Mouse (Mus musculus): Measurements from ENCODE around the gene Kcnab1. TPM values are rescaled to one million over a fixed set of nuclear protein-coding genes. Genes with fewer than 3 reads are reported as not detected.

The Kcnab1 gene
- polyA plus RNA-seq, 1 experiment from 2014 or later = 3.6 TPM

GRCm38 (mm10) chr3:65138739-65139138, 29.6 kb downstream of the Kcnab1 start:
- Histone ChIP-seq H3K4me2 (no peak overlapping the region), H3K9ac (no peak overlapping the region), H3K4me3 (replicated peaks) (no peak overlapping the region), H3K9me3 (no peaks in the 10 kb centered on the region), H3K27ac (no peak overlapping the region), H3K27me3 (replicated peaks) (no peaks in the 10 kb centered on the region), H3K4me1 (no peaks in the 10 kb centered on the region), H3K36me3 (no peaks in the 10 kb centered on the region)
- ATAC-seq (ENCODE audit: insufficient read depth, low FRiP score, low read depth) = no peak
- 78% methylated on average over 3 of the region's 3 CpGs for WGBS

- no peaks in the 10 kb centered on the region for H3K4me1 ChIP-seq
- no peak overlapping the region for H3K4me3 ChIP-seq (replicated peaks)
- H3K27ac ChIP-seq = no peak overlapping the region
- no peak overlapping the region for H3K9ac ChIP-seq
- H3K4me2 ChIP-seq = no peak overlapping the region
- H3K27me3 ChIP-seq (replicated peaks) = no peaks in the 10 kb centered on the region
- no peaks in the 10 kb centered on the region for H3K36me3 ChIP-seq
- 63% methylated on average over 5 of the region's 5 CpGs for WGBS
- H3K9me3 ChIP-seq = no peaks in the 10 kb centered on the region
- no peak for ATAC-seq (ENCODE audit: insufficient read depth, low FRiP score, low read depth)
Observed at GRCm38 (mm10) chr3:65145152-65145551, 36.0 kb downstream of the Kcnab1 start.

- WGBS = 89% methylated on average over 1 of the region's 1 CpGs
- no peak overlapping the region for H3K27ac ChIP-seq
- no peaks in the 10 kb centered on the region for H3K9me3 ChIP-seq
- H3K36me3 ChIP-seq = no peaks in the 10 kb centered on the region
- no peaks in the 10 kb centered on the region for H3K27me3 ChIP-seq (replicated peaks)
- H3K4me2 ChIP-seq = no peak overlapping the region
- ATAC-seq (ENCODE audit: insufficient read depth, low FRiP score, low read depth) = no peak
- H3K9ac ChIP-seq = no peak overlapping the region
- no peaks in the 10 kb centered on the region for H3K4me1 ChIP-seq
- no peak overlapping the region for H3K4me3 ChIP-seq (replicated peaks)
Observed at GRCm38 (mm10) chr3:65151808-65152207, 42.6 kb downstream of the Kcnab1 start.

GRCm38 (mm10) chr3:65172964-65173363, 63.8 kb downstream of the Kcnab1 start:
- no peaks in the 10 kb centered on the region for H3K4me1 ChIP-seq
- no peaks in the 10 kb centered on the region for H3K9me3 ChIP-seq
- WGBS = 67% methylated on average over 5 of the region's 5 CpGs
- ATAC-seq (ENCODE audit: insufficient read depth, low FRiP score, low read depth) = no peak
- H3K36me3 ChIP-seq = no peaks in the 10 kb centered on the region
- H3K9ac ChIP-seq = no peak overlapping the region
- no peak overlapping the region for H3K27ac ChIP-seq
- H3K4me2 ChIP-seq = no peak overlapping the region
- no peaks in the 10 kb centered on the region for H3K27me3 ChIP-seq (replicated peaks)
- no peak overlapping the region for H3K4me3 ChIP-seq (replicated peaks)

GRCm38 (mm10) chr3:65174564-65174963, 65.4 kb downstream of the Kcnab1 start:
- Histone ChIP-seq H3K9ac (no peak overlapping the region), H3K4me2 (no peak overlapping the region), H3K4me1 (no peaks in the 10 kb centered on the region), H3K36me3 (no peaks in the 10 kb centered on the region), H3K9me3 (no peaks in the 10 kb centered on the region), H3K4me3 (replicated peaks) (no peak overlapping the region), H3K27me3 (replicated peaks) (no peaks in the 10 kb centered on the region), H3K27ac (no peak overlapping the region)
- no peak for ATAC-seq (ENCODE audit: insufficient read depth, low FRiP score, low read depth)
- WGBS = 79% methylated on average over 12 of the region's 12 CpGs

GRCm38 (mm10) chr3:65175819-65176218, 66.6 kb downstream of the Kcnab1 start:
- 68% methylated on average over 4 of the region's 4 CpGs for WGBS
- no peak overlapping the region for H3K9ac ChIP-seq
- H3K4me1 ChIP-seq = no peaks in the 10 kb centered on the region
- H3K4me2 ChIP-seq = no peak overlapping the region
- H3K4me3 ChIP-seq (replicated peaks) = no peak overlapping the region
- no peaks in the 10 kb centered on the region for H3K27me3 ChIP-seq (replicated peaks)
- no peaks in the 10 kb centered on the region for H3K36me3 ChIP-seq
- no peaks in the 10 kb centered on the region for H3K9me3 ChIP-seq
- no peak for ATAC-seq (ENCODE audit: insufficient read depth, low FRiP score, low read depth)
- H3K27ac ChIP-seq = no peak overlapping the region

- no peaks in the 10 kb centered on the region for H3K36me3 ChIP-seq
- no peak for ATAC-seq (ENCODE audit: insufficient read depth, low FRiP score, low read depth)
- no peak overlapping the region for H3K27ac ChIP-seq
- H3K27me3 ChIP-seq (replicated peaks) = no peaks in the 10 kb centered on the region
- no peak overlapping the region for H3K4me2 ChIP-seq
- no peaks in the 10 kb centered on the region for H3K4me1 ChIP-seq
- no peaks in the 10 kb centered on the region for H3K9me3 ChIP-seq
- no peak overlapping the region for H3K4me3 ChIP-seq (replicated peaks)
- no peak overlapping the region for H3K9ac ChIP-seq
Observed at GRCm38 (mm10) chr3:65176846-65177245, 67.7 kb downstream of the Kcnab1 start.

- no peak overlapping the region for H3K9ac ChIP-seq
- H3K4me2 ChIP-seq = no peak overlapping the region
- no peaks in the 10 kb centered on the region for H3K9me3 ChIP-seq
- WGBS = 62% methylated on average over 7 of the region's 7 CpGs
- H3K27me3 ChIP-seq (replicated peaks) = no peaks in the 10 kb centered on the region
- no peak for ATAC-seq (ENCODE audit: insufficient read depth, low FRiP score, low read depth)
- no peak overlapping the region for H3K4me3 ChIP-seq (replicated peaks)
- no peak overlapping the region for H3K27ac ChIP-seq
- no peaks in the 10 kb centered on the region for H3K4me1 ChIP-seq
- H3K36me3 ChIP-seq = no peaks in the 10 kb centered on the region
Observed at GRCm38 (mm10) chr3:65187833-65188698, 78.9 kb downstream of the Kcnab1 start.

- Histone ChIP-seq H3K4me3 (replicated peaks) (no peak overlapping the region), H3K27me3 (replicated peaks) (no peaks in the 10 kb centered on the region), H3K27ac (no peak overlapping the region), H3K4me1 (no peaks in the 10 kb centered on the region), H3K9ac (no peak overlapping the region), H3K36me3 (no peaks in the 10 kb centered on the region), H3K4me2 (no peak overlapping the region), H3K9me3 (no peaks in the 10 kb centered on the region)
- ATAC-seq (ENCODE audit: insufficient read depth, low FRiP score, low read depth) = no peak
- 65% methylated on average over 1 of the region's 1 CpGs for WGBS
Observed at GRCm38 (mm10) chr3:65200611-65201010, 91.4 kb downstream of the Kcnab1 start.

- no peak for ATAC-seq (ENCODE audit: insufficient read depth, low FRiP score, low read depth)
- Histone ChIP-seq H3K27ac (no peak overlapping the region), H3K36me3 (no peaks in the 10 kb centered on the region), H3K9me3 (no peaks in the 10 kb centered on the region), H3K4me2 (no peak overlapping the region), H3K4me3 (replicated peaks) (no peak overlapping the region), H3K9ac (no peak overlapping the region), H3K4me1 (no peaks in the 10 kb centered on the region), H3K27me3 (replicated peaks) (no peaks in the 10 kb centered on the region)
- WGBS = 53% methylated on average over 8 of the region's 8 CpGs
Observed at GRCm38 (mm10) chr3:65203361-65204117, 94.4 kb downstream of the Kcnab1 start.

GRCm38 (mm10) chr3:65204356-65205075, 95.3 kb downstream of the Kcnab1 start:
- Histone ChIP-seq H3K27ac (no peak overlapping the region), H3K9me3 (no peaks in the 10 kb centered on the region), H3K9ac (no peak overlapping the region), H3K36me3 (no peaks in the 10 kb centered on the region), H3K4me3 (replicated peaks) (no peak overlapping the region), H3K4me1 (no peaks in the 10 kb centered on the region), H3K4me2 (no peak overlapping the region), H3K27me3 (replicated peaks) (no peaks in the 10 kb centered on the region)
- WGBS = 78% methylated on average over 6 of the region's 6 CpGs
- ATAC-seq (ENCODE audit: insufficient read depth, low FRiP score, low read depth) = no peak

GRCm38 (mm10) chr3:65205539-65206020, 96.4 kb downstream of the Kcnab1 start:
- Histone ChIP-seq H3K4me1 (no peaks in the 10 kb centered on the region), H3K27ac (no peak overlapping the region), H3K27me3 (replicated peaks) (no peaks in the 10 kb centered on the region), H3K4me2 (no peak overlapping the region), H3K36me3 (no peaks in the 10 kb centered on the region), H3K9ac (no peak overlapping the region), H3K9me3 (no peaks in the 10 kb centered on the region), H3K4me3 (replicated peaks) (no peak overlapping the region)
- no peak for ATAC-seq (ENCODE audit: insufficient read depth, low FRiP score, low read depth)
- 69% methylated on average over 8 of the region's 8 CpGs for WGBS

Measured in stomach, embryonic 15.5 days (tissue).